Mouse (Mus musculus) neural tube, embryonic 11.5 days (tissue): ENCODE results near the gene Kif5a. TPM values are rescaled to one million over a fixed set of nuclear protein-coding genes. Genes with fewer than 3 reads are reported as not detected.

Source experiments
- ATAC-seq: fragments of 200-750 bp; cut with Nextera tagmentation; 2 replicates; pipeline ENCODE4 v1.8.0; 2017; ENCODE audit warnings: moderate number of reproducible peaks, mild to moderate bottlenecking, moderate TSS enrichment, moderate library complexity; ENCODE audit not compliant: insufficient read depth, low FRiP score, low TSS enrichment
- DNase-seq: peaks from one replicate; pipeline ENCODE4 v3.0.0-alpha.2; 2015; ENCODE audit warnings: low spot score
- H3K27ac ChIP-seq: fragments of 300-500 bp; sonication (generic); 2 replicates; pipeline ENCODE4 v1.5.1; 2014; ENCODE audit warnings: low read depth, mild to moderate bottlenecking, low read length
- H3K27me3 ChIP-seq: fragments of 300-500 bp; sonication (generic); 2 replicates; pipeline ENCODE4 v1.6.1; 2014; ENCODE audit warnings: mild to moderate bottlenecking, low read length, mixed read lengths; ENCODE audit not compliant: control insufficient read depth, insufficient read depth
- H3K36me3 ChIP-seq: fragments of 300-500 bp; sonication (generic); 2 replicates; pipeline ENCODE4 v1.6.1; 2014; ENCODE audit warnings: mild to moderate bottlenecking, low read length, moderate library complexity, mixed read lengths; ENCODE audit not compliant: control insufficient read depth, insufficient read depth
- H3K4me1 ChIP-seq: fragments of 300-500 bp; sonication (generic); 2 replicates; pipeline ENCODE4 v1.6.1; 2014; ENCODE audit warnings: low read length, mixed read lengths; ENCODE audit not compliant: control insufficient read depth, insufficient read depth
- H3K4me2 ChIP-seq: fragments of 300-500 bp; sonication (generic); 2 replicates; pipeline ENCODE4 v1.6.1; 2014; ENCODE audit warnings: low read depth, mild to moderate bottlenecking, moderate library complexity
- H3K4me3 ChIP-seq: fragments of 300-500 bp; sonication (generic); 2 replicates; pipeline ENCODE4 v1.5.1; 2014; ENCODE audit warnings: low read depth, low read length
- H3K9ac ChIP-seq: fragments of 300-500 bp; sonication (generic); 2 replicates; pipeline ENCODE4 v1.6.1; 2014; ENCODE audit warnings: mild to moderate bottlenecking, low read length
- H3K9me3 ChIP-seq: fragments of 300-500 bp; sonication (generic); 2 replicates; pipeline ENCODE4 v1.6.1; 2016; ENCODE audit warnings: low read length; ENCODE audit not compliant: control insufficient read depth
- WGBS: fragments of 180-500 bp; shearing (Covaris S2); extraction: QIAGEN DNeasy Blood & Tissue Kit; methylation state at CpG from one replicate; pipeline ENCODE4 v1.1.7; 2014; 5-methylcytosine and 5-hydroxymethylcytosine counted together
- polyA plus RNA-seq: library from polyadenylated mRNA; unstranded; fragments of >200 nt; fragmentation: Nextera tagmentation; extraction: Ambion mirVana; gene quantifications from 2 replicates; pipeline ENCODE4 v1.2.1, GENCODE M21; 2014

Kif5a gene
- polyA plus RNA-seq, 1 experiment from 2014 or later, result 51.0 TPM

DNA sequence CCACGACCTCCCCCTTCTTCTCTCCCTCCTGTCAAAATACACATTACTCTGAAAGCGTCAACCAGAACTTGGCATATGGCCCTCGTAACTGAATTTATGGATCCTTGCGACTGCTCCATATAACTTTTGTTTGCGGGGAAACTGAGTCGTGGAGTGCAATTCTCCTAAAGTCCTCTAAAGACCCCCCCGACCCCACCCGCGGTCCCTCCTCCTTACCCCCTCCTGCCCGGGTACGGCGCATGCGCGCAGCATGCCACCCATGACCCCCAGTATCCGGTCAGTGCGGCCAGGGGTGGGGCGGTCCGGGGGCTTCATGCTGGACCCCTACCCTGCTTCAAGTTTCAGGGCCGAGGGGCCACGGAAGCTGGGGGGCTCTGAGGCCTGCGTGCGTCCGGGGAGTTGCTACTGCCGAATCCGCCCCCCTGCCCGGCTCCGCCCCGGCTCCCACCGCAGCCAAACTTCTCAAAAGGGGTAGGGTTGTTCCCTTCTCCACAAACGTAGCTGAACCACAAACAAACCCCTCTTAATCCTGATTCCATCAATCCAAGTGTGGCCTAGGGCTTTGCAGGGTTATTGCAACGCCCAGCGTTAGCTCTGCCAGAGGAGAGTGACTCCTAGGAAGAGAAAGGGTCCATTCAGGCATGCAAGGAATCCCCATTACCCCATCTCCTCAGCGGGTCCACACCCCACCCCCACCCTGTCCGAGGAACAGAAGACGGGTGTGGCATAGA, 73.3 kb downstream of the Kif5a start, which contains the start of gene Arhgef25:
Arhgef25 (minus strand) TSS at position 433 of the 731 bp plus-strand sequence.
- Histone ChIP-seq H3K9me3 (no peaks in the 10 kb centered on the region), H3K4me1 (peaks cover 16% of the 10 kb centered on the region), H3K27me3 (no peaks in the 10 kb centered on the region), H3K4me3 (peak within 1 kb of the TSS; percentile 79), H3K9ac (peak within 1 kb of the TSS; percentile 92), H3K27ac (peak within 1 kb of the TSS; percentile 87), H3K36me3 (peaks cover 17% of the 10 kb centered on the region), H3K4me2 (peak within 1 kb of the TSS; percentile 99)
- ATAC-seq, result peak; percentile 16; the same call in 1 of the 2 replicates
- WGBS, result under 1% methylated on average over 35 of the region's 35 CpGs
- DNase-seq, result peak; percentile 61

DNA sequence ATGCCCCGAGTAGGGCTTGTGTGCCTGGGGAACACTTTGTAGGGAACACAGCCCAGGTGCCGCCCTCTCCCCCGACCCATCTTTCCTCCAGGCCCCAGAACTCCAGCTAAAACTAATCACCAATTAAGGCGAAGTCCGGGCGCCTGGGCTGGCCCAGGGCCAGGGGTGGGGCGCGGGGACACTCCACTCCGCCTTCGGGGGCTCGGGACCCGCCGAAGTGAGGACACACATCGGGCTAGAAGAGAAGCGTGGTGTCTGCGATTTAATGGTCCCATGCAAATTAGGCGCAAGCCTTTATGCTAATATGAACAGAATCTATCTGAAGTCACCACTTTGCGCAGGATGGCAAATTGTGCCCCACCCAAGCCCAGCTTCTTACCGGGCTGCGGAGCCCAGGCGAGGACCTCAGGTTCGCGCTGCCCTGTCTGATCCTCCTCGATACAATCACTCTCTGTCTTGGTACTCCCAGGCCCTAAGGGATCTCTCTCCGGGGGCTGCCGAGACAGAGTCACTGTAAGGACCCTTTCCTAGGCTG, 74.0 kb downstream of the Kif5a start:
- WGBS, result under 1% methylated on average over 26 of the region's 26 CpGs
- Histone ChIP-seq H3K4me3 (peak overlapping the region; percentile 79), H3K27ac (peak overlapping the region; percentile 87), H3K9me3 (no peaks in the 10 kb centered on the region), H3K27me3 (no peaks in the 10 kb centered on the region), H3K9ac (peak overlapping the region; percentile 92), H3K4me1 (peaks cover 14% of the 10 kb centered on the region), H3K4me2 (peak overlapping the region; percentile 99), H3K36me3 (peaks cover 17% of the 10 kb centered on the region)
- ATAC-seq (peak; percentile 10), DNase-seq (peak; percentile 52)

DNA sequence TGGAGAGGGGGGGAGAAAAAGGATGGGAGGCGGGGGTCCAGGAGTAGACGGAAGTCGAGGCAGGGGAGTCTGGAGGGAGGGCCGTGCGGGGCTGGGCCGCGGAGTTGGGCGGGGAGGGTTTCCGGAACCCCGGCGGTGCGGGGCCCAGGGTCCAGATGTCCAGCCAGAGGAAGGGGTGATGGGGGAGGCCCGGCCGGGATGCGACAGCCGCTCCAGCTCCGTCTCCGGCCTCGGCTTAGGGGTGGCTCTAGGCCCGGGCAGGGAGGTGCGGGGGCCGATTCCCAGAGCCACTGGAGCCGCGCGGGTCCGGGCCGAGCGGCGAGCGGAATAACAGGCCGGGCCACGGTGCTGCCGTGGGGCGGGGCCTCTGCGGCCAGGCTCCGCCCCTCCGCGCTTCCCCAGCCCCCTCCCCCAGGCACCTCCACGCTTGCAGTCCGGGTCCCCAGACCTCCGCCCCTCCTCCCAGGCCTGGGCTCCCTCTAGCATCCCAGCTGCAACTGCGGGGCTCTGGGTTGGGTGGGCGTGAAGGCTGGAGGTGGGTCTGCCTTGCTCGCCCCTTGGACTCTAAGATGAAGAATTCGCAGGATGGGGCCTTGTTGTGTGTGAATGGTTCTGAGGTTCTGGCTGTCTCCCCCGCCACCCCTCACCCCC, 74.6 kb downstream of the Kif5a start:
- H3K27me3 ChIP-seq, result no peaks in the 10 kb centered on the region
- H3K4me3 ChIP-seq, result peak overlapping the region; percentile 79
- peak; percentile 79 for ATAC-seq
- peaks cover 14% of the 10 kb centered on the region for H3K4me1 ChIP-seq
- peak; percentile 92 for DNase-seq
- H3K27ac ChIP-seq, result peak overlapping the region; percentile 87
- peaks cover 17% of the 10 kb centered on the region for H3K36me3 ChIP-seq
- peak overlapping the region; percentile 92 for H3K9ac ChIP-seq
- WGBS, result under 1% methylated on average over 33 of the region's 46 CpGs
- peak overlapping the region; percentile 99 for H3K4me2 ChIP-seq
- H3K9me3 ChIP-seq, result no peaks in the 10 kb centered on the region

DNA sequence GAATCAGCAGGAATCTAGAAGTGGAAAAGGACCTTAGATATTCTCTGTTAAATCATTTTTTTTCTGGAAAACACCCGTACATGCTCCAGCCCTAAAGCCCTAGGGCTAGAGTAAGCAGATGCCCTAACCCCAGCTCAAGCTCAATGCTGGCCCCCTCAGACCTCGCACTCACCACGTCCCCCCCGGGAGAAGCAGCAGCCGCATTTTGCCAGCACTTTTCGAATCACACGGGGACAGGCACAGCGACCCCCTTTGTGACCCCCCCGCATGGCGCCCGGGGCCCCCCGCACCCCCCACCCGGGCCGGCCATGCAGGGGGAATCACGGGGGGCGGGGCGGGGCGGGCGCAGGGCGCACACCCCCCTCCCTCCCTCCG, 75.1 kb downstream of the Kif5a start:
- Histone ChIP-seq H3K9me3 (no peaks in the 10 kb centered on the region), H3K27me3 (no peaks in the 10 kb centered on the region), H3K27ac (peak overlapping the region; percentile 87), H3K9ac (peak overlapping the region; percentile 92), H3K36me3 (peaks cover 16% of the 10 kb centered on the region), H3K4me3 (peak overlapping the region; percentile 79), H3K4me2 (peak overlapping the region; percentile 99), H3K4me1 (peaks cover 14% of the 10 kb centered on the region)
- ATAC-seq (no peak), DNase-seq (no peak)
- WGBS, result under 1% methylated on average over 17 of the region's 21 CpGs

DNA sequence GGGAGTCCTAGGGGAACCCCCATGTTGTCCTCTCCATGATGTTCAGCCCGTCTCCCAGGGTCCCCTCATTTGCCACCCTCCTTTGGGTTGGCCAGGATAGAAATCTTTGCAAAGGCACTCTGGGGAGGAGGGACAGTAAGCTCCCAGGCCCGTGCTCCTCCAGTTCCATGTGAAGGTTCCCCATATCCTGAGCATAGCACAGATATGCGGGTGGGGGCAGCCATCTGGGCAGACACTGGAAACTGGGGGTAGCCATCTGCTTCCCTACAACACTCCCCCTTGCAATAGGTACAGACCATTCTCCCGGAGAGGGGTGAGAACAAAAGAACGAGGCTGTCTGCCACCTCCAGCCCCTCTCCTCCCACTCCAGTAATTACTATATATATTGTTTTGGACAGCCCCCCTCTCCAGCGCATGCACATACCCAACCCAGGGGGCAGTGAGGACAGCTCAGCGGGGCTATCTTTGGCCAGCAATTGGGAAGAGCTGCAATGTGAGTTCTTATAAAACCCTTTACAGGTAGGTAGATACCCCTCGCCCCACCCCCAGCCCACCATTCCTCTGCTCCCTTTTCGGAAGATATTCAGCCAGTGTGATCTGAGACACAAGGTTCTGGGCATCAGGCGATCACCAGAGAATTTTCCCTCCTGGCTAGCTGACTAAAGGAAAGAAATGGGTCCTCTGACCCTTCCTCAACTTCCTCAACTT, 75.6 kb downstream of the Kif5a start:
- no peaks in the 10 kb centered on the region for H3K9me3 ChIP-seq
- H3K27me3 ChIP-seq, result no peaks in the 10 kb centered on the region
- 28% methylated on average over 10 of the region's 10 CpGs for WGBS
- peak overlapping the region; percentile 99 for H3K4me2 ChIP-seq
- H3K4me1 ChIP-seq, result peaks cover 14% of the 10 kb centered on the region
- H3K4me3 ChIP-seq, result peak overlapping the region; percentile 79
- H3K27ac ChIP-seq, result peak overlapping the region; percentile 87; the same call in 1 of the 2 replicates
- H3K36me3 ChIP-seq, result peaks cover 11% of the 10 kb centered on the region
- H3K9ac ChIP-seq, result peak overlapping the region; percentile 92
- no peak for DNase-seq
- no peak for ATAC-seq

DNA sequence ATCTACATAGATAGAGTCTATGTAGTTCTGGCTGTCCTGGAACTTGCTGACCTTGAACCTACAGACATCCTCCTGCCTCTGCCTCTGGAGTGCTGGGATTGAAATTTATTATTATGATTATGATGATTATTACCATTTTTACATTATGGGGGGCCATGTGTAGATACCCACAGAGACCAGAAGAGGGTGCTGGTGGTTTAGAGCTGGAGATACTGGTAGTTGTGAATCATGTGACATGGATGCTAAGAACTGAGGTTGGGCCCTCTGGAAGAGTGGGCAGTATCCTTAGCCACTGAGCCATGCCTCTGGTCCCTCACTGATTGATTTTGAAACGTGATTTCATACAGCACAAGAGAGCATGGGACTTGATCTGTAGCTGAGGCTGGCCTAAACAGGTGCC, 76.7 kb downstream of the Kif5a start:
- WGBS, result 86% methylated on average over 1 of the region's 1 CpGs
- peaks cover 14% of the 10 kb centered on the region for H3K4me1 ChIP-seq

DNA sequence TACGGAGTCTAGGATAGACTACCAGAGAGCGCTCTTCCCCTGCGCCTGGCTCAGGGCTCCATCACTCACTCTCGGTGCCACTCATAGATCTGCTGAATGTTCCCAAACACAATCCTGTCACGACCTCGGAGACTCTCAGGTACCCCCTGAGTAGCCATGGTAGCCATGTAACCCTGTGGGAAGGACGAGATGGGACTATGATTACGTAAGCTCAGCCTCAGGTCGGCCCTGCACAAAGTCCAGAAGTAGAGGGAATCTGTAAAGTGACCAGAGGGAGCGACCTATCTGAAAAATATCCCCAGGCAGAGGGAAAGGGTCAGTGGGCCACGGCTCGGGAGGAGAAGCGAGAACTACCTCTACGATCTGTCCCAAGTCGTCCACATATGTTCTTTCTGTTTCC, 77.6 kb downstream of the Kif5a start:
- peaks cover 5% of the 10 kb centered on the region; the same call in 1 of the 2 replicates for H3K36me3 ChIP-seq
- ATAC-seq, result no peak
- H3K4me1 ChIP-seq, result peaks cover 14% of the 10 kb centered on the region
- 84% methylated on average over 15 of the region's 15 CpGs for WGBS
- H3K27ac ChIP-seq, result no peak overlapping the region
- peaks cover 8% of the 10 kb centered on the region for H3K27me3 ChIP-seq
- no peak overlapping the region for H3K4me3 ChIP-seq
- H3K9ac ChIP-seq, result no peak overlapping the region
- H3K4me2 ChIP-seq, result no peak overlapping the region
- H3K9me3 ChIP-seq, result no peaks in the 10 kb centered on the region
- no peak for DNase-seq

More for the DNA sequence above, 76.7 kb downstream of the Kif5a start:
- Histone ChIP-seq H3K36me3 (peaks cover 7% of the 10 kb centered on the region; the same call in 1 of the 2 replicates), H3K27me3 (peaks cover under 1% of the 10 kb centered on the region; the same call in 1 of the 2 replicates), H3K4me3 (no peak overlapping the region), H3K27ac (no peak overlapping the region), H3K9me3 (no peaks in the 10 kb centered on the region), H3K4me2 (no peak overlapping the region), H3K9ac (no peak overlapping the region)
- no peak for ATAC-seq
- no peak for DNase-seq

DNA sequence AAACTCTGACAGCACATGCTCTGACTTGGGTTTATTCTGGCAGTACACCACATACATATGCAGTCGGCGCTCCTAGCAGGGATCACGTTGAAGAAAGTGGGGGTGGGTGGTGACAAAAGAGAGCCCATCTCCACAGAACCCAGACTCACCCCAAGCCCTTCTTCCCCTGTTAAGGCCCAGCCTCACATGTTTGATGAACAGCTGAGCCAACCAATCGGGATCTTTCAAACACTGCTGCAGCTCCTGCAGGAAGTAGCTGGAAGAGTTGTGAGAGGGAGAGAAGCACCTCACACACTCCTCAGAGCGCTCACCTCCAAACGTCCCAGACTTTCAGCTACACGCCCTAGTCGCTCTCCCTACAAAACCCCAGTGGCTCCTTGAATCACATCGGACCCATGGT, 78.0 kb downstream of the Kif5a start:
- ATAC-seq (no peak), DNase-seq (no peak)
- H3K4me3 ChIP-seq, result no peak overlapping the region
- no peaks in the 10 kb centered on the region for H3K9me3 ChIP-seq
- H3K36me3 ChIP-seq, result peaks cover 5% of the 10 kb centered on the region; the same call in 1 of the 2 replicates
- H3K4me1 ChIP-seq, result peaks cover 14% of the 10 kb centered on the region
- H3K27ac ChIP-seq, result no peak overlapping the region
- H3K4me2 ChIP-seq, result no peak overlapping the region
- H3K9ac ChIP-seq, result no peak overlapping the region
- peaks cover 12% of the 10 kb centered on the region for H3K27me3 ChIP-seq
- WGBS, result 80% methylated on average over 9 of the region's 9 CpGs
